Mouse (Mus musculus): ENCODE measurements around the gene Elmsan1. TPM values are rescaled to one million over a fixed set of nuclear protein-coding genes. Genes with fewer than 3 reads are reported as not detected.

Elmsan1 gene
- polyA plus RNA-seq, 1 experiment from 2014 or later: 11.1 TPM

DNA sequence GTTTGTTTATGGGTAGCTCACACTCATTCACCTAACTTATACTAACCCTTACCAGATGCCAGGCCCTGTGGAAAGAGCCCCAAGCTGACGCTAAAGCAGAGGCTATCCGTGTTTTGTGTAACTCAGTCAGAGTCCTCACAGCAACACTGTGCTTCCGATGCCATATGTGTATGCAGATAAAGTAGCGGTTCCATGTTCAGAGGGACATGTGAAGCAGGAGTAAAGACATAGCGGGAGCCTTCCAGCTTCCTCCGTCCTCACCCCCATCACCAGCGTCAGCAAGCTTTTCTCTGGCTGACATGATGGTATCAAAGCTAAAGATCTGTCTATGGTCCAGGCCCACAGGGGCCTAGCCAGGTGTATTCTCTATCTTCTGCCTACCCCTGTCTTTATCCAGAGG is 27.5 kb downstream of the Elmsan1 start:
- Histone ChIP-seq H3K9ac (ENCODE audit: low read length) (peak overlapping the region; percentile 17; the same call in 1 of the 2 replicates), H3K4me2 (ENCODE audit: low read depth, low read length) (peak overlapping the region; percentile 92), H3K27ac (ENCODE audit: low read length) (no peak overlapping the region), H3K4me3 (ENCODE audit: low read length) (no peak overlapping the region), H3K27me3 (ENCODE audit: control insufficient read depth, insufficient read depth, low read depth, low read length) (no peaks in the 10 kb centered on the region), H3K9me3 (ENCODE audit: control insufficient read depth, low read length) (no peaks in the 10 kb centered on the region), H3K36me3 (ENCODE audit: control insufficient read depth, insufficient read depth, low read length) (no peaks in the 10 kb centered on the region), H3K4me1 (replicated peaks; ENCODE audit: control insufficient read depth, insufficient read depth, low read length) (peaks cover 78% of the 10 kb centered on the region)
- WGBS: 64% methylated on average over 7 of the region's 7 CpGs
- no peak for ATAC-seq (ENCODE audit: low read depth)

DNA sequence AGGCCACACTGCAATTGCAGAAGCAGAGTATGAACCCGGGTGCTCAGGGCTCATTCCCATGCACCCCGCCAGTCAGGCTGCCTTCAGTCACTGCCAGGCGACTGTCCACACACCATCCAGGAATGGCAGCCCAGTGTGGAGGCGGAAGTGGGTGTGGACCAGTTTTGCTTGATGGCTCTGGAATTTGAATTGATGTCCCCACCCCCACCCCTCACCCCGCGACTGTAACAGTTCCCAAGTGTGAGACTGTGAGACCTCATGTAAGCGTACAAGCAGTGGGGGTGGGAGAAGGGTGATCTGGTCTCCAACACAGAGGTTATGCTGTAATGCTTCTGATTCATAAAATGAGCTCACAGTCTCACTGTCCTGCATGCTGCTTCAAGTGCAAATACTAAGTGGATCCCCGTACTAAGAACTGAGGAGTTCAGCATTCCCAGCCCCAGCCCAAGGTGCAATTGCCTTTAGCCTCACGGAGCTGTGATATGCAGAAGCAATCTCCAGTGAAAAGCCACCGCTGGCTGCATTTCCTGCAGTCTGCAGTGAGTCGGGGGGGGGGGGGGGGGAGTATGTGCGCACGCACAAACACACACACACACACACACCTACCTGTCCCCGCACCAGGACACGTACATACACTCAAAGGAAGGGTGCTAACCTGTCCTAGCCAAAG is 28.4 kb downstream of the Elmsan1 start:
- H3K4me2 ChIP-seq (ENCODE audit: low read depth, low read length): peak overlapping the region; percentile 4
- WGBS: 32% methylated on average over 12 of the region's 15 CpGs
- H3K27me3 ChIP-seq (ENCODE audit: control insufficient read depth, insufficient read depth, low read depth, low read length): no peaks in the 10 kb centered on the region
- no peak overlapping the region for H3K4me3 ChIP-seq (ENCODE audit: low read length)
- no peak overlapping the region for H3K27ac ChIP-seq (ENCODE audit: low read length)
- no peak for ATAC-seq (ENCODE audit: low read depth)
- peaks cover 80% of the 10 kb centered on the region for H3K4me1 ChIP-seq (replicated peaks; ENCODE audit: control insufficient read depth, insufficient read depth, low read length)
- no peaks in the 10 kb centered on the region for H3K36me3 ChIP-seq (ENCODE audit: control insufficient read depth, insufficient read depth, low read length)
- no peak overlapping the region for H3K9ac ChIP-seq (ENCODE audit: low read length)
- H3K9me3 ChIP-seq (ENCODE audit: control insufficient read depth, low read length): no peaks in the 10 kb centered on the region

DNA sequence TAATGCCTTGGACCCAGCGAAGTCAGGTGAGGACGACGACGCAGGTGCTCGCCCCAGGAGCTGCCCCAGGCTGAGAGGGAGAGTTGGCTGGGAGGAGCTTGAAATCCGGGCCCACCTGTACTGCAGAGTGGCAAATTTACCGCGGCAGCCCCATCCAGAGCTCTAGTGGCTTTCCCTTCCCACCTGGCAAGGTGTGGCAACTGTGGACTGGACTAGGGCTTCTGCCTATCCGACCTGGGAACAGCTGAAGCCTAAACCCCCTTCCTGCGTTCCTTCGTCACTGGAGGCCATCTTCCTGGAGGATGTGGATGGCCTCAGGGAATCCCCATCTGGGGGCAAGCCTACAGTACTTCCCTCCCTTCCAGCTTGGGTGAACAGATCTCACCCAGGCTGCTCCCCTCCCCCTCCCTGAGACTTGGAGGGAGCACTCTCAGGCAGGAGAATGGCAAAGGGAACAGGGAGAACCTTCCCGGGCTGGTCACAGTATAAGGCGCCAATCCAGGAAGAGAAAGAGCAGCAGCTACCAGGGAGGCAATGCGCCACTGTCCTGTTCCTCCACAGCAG is 29.7 kb downstream of the Elmsan1 start:
- Histone ChIP-seq H3K9ac (ENCODE audit: low read length) (peak overlapping the region; percentile 46), H3K4me2 (ENCODE audit: low read depth, low read length) (peak overlapping the region; percentile 30; the same call in 1 of the 2 replicates), H3K27ac (ENCODE audit: low read length) (peak overlapping the region; percentile 86), H3K4me3 (ENCODE audit: low read length) (no peak overlapping the region), H3K27me3 (ENCODE audit: control insufficient read depth, insufficient read depth, low read depth, low read length) (no peaks in the 10 kb centered on the region), H3K4me1 (replicated peaks; ENCODE audit: control insufficient read depth, insufficient read depth, low read length) (peaks cover 77% of the 10 kb centered on the region), H3K9me3 (ENCODE audit: control insufficient read depth, low read length) (no peaks in the 10 kb centered on the region), H3K36me3 (ENCODE audit: control insufficient read depth, insufficient read depth, low read length) (no peaks in the 10 kb centered on the region)
- 50% methylated on average over 14 of the region's 14 CpGs for WGBS
- no peak for ATAC-seq (ENCODE audit: low read depth)

DNA sequence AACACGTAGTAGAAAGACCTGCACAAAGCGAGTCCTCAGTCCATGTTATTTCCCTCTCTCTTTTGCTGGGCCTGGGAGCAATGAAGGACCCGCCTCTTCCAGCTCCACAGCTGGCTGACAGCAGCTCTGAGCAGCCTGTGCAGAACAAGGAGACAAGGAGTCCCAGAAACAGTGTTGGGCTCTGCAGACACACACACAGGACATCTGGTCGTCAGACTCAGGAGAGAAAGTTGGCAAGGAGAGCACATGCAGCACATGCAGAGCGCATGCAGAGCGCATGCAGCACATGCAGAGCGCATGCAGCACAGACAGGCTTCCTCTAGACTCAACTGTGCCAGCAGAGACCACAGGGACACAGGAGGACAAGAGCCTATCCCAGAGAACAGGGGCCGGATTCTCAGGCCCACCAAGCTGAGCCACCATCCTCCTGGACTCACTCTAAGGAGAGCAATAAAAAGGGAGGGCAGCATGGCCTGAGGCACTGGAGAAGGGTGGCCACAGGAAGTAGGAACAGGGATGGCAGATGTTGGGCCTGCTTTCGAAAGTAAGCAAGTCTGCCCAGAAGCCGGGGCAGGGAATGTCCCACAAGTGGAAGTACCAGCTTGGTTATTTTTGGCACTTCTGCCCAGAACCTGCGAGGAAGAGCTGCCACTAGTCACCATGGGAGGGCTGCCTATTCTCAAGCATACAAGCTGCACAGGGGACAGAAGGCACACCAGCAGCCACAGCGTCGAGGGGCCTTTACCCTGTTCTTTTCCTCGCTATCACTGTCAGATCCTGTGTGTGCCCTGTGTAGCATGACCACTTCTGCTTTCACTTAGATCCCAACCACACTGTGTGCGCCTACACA is 30.7 kb downstream of the Elmsan1 start:
- H3K4me1 ChIP-seq (replicated peaks; ENCODE audit: control insufficient read depth, insufficient read depth, low read length): peaks cover 77% of the 10 kb centered on the region
- no peak overlapping the region for H3K4me3 ChIP-seq (ENCODE audit: low read length)
- peak; percentile 41 for ATAC-seq (ENCODE audit: low read depth)
- H3K27me3 ChIP-seq (ENCODE audit: control insufficient read depth, insufficient read depth, low read depth, low read length): no peaks in the 10 kb centered on the region
- no peaks in the 10 kb centered on the region for H3K9me3 ChIP-seq (ENCODE audit: control insufficient read depth, low read length)
- H3K27ac ChIP-seq (ENCODE audit: low read length): peak overlapping the region; percentile 86
- no peak overlapping the region; the same call in 1 of the 2 replicates for H3K4me2 ChIP-seq (ENCODE audit: low read depth, low read length)
- no peaks in the 10 kb centered on the region for H3K36me3 ChIP-seq (ENCODE audit: control insufficient read depth, insufficient read depth, low read length)
- H3K9ac ChIP-seq (ENCODE audit: low read length): peak overlapping the region; percentile 46; the same call in 1 of the 2 replicates
- WGBS: 54% methylated on average over 15 of the region's 15 CpGs

DNA sequence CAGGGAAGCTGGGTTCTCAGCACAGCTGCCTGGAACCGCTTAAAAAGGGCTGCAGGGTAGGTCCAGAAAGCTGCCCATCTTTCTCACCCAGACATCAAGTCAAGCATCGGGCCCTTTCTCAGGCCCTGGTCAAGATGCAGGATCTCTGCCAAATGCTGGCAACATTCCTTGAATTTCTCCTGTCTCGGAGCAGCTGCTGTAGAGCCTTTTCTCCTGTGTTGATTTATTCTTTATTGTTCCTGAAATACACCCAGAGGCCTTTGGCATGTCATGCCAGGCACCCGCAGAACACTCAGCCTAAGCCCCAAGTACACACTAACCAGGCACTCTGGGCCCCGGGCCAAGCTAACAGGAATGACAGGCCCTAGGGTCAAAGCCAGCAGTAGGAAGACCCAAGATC is 31.7 kb downstream of the Elmsan1 start:
- Histone ChIP-seq H3K4me2 (ENCODE audit: low read depth, low read length) (no peak overlapping the region), H3K36me3 (ENCODE audit: control insufficient read depth, insufficient read depth, low read length) (no peaks in the 10 kb centered on the region), H3K9ac (ENCODE audit: low read length) (no peak overlapping the region), H3K4me1 (replicated peaks; ENCODE audit: control insufficient read depth, insufficient read depth, low read length) (peaks cover 74% of the 10 kb centered on the region), H3K27ac (ENCODE audit: low read length) (peak overlapping the region; percentile 86), H3K27me3 (ENCODE audit: control insufficient read depth, insufficient read depth, low read depth, low read length) (no peaks in the 10 kb centered on the region), H3K9me3 (ENCODE audit: control insufficient read depth, low read length) (no peaks in the 10 kb centered on the region), H3K4me3 (ENCODE audit: low read length) (no peak overlapping the region)
- peak; percentile 60 for ATAC-seq (ENCODE audit: low read depth)
- WGBS: 31% methylated on average over 5 of the region's 5 CpGs

DNA sequence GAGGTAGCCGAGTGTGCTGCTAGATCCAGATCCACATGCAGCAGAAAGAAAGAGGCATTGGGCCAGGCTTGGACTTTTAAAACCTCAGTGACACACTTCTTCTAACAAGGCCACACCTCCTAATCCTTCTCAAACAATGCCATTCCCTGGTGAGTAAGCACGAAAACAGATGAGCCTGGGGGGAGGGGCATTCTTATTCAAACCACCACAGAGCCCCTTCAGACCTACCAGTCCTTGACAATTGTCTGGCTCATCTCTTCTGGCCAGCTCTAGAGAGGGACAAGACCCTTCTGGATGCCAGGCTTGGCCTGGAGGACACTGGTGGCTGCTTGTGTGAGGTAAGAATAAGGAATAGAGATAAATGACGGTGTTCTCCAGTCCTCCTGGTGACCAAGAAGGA is 32.1 kb downstream of the Elmsan1 start:
- Histone ChIP-seq H3K27me3 (ENCODE audit: control insufficient read depth, insufficient read depth, low read depth, low read length) (no peaks in the 10 kb centered on the region), H3K9ac (ENCODE audit: low read length) (no peak overlapping the region), H3K4me2 (ENCODE audit: low read depth, low read length) (no peak overlapping the region), H3K4me1 (replicated peaks; ENCODE audit: control insufficient read depth, insufficient read depth, low read length) (peaks cover 74% of the 10 kb centered on the region), H3K36me3 (ENCODE audit: control insufficient read depth, insufficient read depth, low read length) (no peaks in the 10 kb centered on the region), H3K4me3 (ENCODE audit: low read length) (no peak overlapping the region), H3K9me3 (ENCODE audit: control insufficient read depth, low read length) (no peaks in the 10 kb centered on the region), H3K27ac (ENCODE audit: low read length) (peak overlapping the region; percentile 86)
- WGBS: 69% methylated on average over 3 of the region's 3 CpGs
- ATAC-seq (ENCODE audit: low read depth): 0 out of 2 replicates have a peak, but pooled peaks have one; percentile 0

DNA sequence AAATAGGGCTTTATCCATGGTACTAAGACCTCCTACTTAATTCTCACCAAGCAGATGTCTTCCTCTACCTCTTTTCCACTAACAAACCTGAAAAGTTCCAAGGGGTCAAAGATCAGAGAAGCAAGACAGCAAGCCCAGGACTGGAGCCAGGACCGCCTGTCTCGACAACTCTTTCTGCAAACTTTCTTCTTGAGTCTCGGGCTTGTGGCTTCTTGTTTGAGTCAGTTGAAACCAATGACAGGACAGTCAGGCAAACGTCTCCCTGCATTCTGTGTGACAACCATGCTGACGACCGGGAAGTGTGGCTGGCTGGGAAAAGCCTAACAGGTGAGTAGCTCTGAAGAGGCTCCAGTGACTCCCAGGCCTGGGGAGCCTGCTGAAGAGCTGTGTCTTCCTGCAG is 33.1 kb downstream of the Elmsan1 start:
- WGBS: 57% methylated on average over 6 of the region's 6 CpGs
- no peak for ATAC-seq (ENCODE audit: low read depth)

DNA sequence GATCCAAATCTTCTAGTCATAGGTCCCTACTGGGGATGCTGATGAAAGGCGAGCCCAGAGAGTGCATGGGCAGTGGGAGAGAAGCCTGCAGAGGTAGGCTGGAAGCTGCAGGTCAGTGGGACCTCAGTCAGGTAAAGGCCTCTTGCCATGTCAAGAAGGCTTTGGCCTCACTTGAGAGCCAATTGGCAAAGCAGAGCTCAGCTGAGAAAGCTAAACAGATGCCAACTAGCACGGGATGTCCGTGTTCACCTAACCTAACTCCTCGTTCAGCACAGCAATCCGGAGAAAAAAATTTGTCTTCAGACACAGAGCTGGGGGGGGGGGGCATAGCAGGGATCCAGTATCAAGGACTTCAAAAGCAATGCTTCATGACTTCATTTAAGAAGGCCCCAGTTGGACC is 33.7 kb downstream of the Elmsan1 start:
- no peak for ATAC-seq (ENCODE audit: low read depth)
- Histone ChIP-seq H3K4me3 (ENCODE audit: low read length) (no peak overlapping the region), H3K36me3 (ENCODE audit: control insufficient read depth, insufficient read depth, low read length) (no peaks in the 10 kb centered on the region), H3K9ac (ENCODE audit: low read length) (no peak overlapping the region), H3K9me3 (ENCODE audit: control insufficient read depth, low read length) (no peaks in the 10 kb centered on the region), H3K27me3 (ENCODE audit: control insufficient read depth, insufficient read depth, low read depth, low read length) (no peaks in the 10 kb centered on the region), H3K4me1 (replicated peaks; ENCODE audit: control insufficient read depth, insufficient read depth, low read length) (peaks cover 74% of the 10 kb centered on the region), H3K27ac (ENCODE audit: low read length) (no peak overlapping the region), H3K4me2 (ENCODE audit: low read depth, low read length) (no peak overlapping the region)
- WGBS: 70% methylated on average over 5 of the region's 5 CpGs

More for the DNA sequence above, 33.1 kb downstream of the Elmsan1 start:
- H3K4me2 ChIP-seq (ENCODE audit: low read depth, low read length): no peak overlapping the region
- peaks cover 74% of the 10 kb centered on the region for H3K4me1 ChIP-seq (replicated peaks; ENCODE audit: control insufficient read depth, insufficient read depth, low read length)
- H3K9me3 ChIP-seq (ENCODE audit: control insufficient read depth, low read length): no peaks in the 10 kb centered on the region
- peak overlapping the region; percentile 86; the same call in 1 of the 2 replicates for H3K27ac ChIP-seq (ENCODE audit: low read length)
- no peaks in the 10 kb centered on the region for H3K27me3 ChIP-seq (ENCODE audit: control insufficient read depth, insufficient read depth, low read depth, low read length)
- no peak overlapping the region for H3K4me3 ChIP-seq (ENCODE audit: low read length)
- H3K36me3 ChIP-seq (ENCODE audit: control insufficient read depth, insufficient read depth, low read length): no peaks in the 10 kb centered on the region
- H3K9ac ChIP-seq (ENCODE audit: low read length): no peak overlapping the region

DNA sequence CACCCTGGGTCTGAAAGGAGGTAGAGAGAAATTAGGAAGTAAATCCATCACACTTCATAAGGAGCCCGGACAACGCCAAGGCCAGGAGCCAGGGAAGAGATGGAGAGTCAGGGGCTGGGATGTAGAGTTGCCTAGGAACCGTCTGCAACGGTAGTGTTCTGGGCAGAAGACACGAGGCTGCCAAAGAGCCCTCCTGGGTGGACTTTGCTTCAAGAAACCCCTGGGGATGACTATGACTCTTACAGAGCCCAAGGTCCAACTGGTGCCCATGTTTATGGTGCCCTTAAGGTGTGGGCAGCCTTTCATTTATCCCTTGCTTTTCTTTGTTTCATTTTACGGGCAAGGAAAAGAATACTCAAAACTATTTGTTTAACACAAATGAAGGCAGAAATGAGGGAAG is 36.7 kb downstream of the Elmsan1 start:
- H3K9ac ChIP-seq (ENCODE audit: low read length): no peak overlapping the region; the same call in 1 of the 2 replicates
- WGBS: 59% methylated on average over 6 of the region's 6 CpGs
- H3K4me2 ChIP-seq (ENCODE audit: low read depth, low read length): no peak overlapping the region
- no peaks in the 10 kb centered on the region for H3K9me3 ChIP-seq (ENCODE audit: control insufficient read depth, low read length)
- ATAC-seq (ENCODE audit: low read depth): no peak
- peak overlapping the region; percentile 34 for H3K27ac ChIP-seq (ENCODE audit: low read length)
- H3K4me3 ChIP-seq (ENCODE audit: low read length): no peak overlapping the region
- H3K27me3 ChIP-seq (ENCODE audit: control insufficient read depth, insufficient read depth, low read depth, low read length): no peaks in the 10 kb centered on the region
- peaks cover 74% of the 10 kb centered on the region for H3K4me1 ChIP-seq (replicated peaks; ENCODE audit: control insufficient read depth, insufficient read depth, low read length)
- no peaks in the 10 kb centered on the region for H3K36me3 ChIP-seq (ENCODE audit: control insufficient read depth, insufficient read depth, low read length)

Measured in lung, embryonic 16.5 days (tissue).